Mouse (Mus musculus) adrenal gland, postnatal 14 days (tissue): ENCODE results near the gene Smco3. TPM values are rescaled to one million over a fixed set of nuclear protein-coding genes. Genes with fewer than 3 reads are reported as not detected.

Experiments
- DNase-seq: peaks from one replicate; pipeline ENCODE4 v3.0.0; 2021; ENCODE audit warnings: mixed read lengths
- total RNA-seq: library from RNA; stranded (reverse); gene quantifications from 2 replicates; pipeline ENCODE4 v1.2.3, GENCODE M21; 2021

Gene Smco3
- total RNA-seq, 1 experiment from 2014 or later, result 0.22 TPM

- DNase-seq, result no peak
These were observed 10.6 kb upstream of the Smco3 start for GRCm38 (mm10) chr6:136845706-136846480.

- DNase-seq, result no peak
These were observed 9.7 kb upstream of the Smco3 start for GRCm38 (mm10) chr6:136844903-136845302.

- no peak for DNase-seq
These were observed 2.1 kb upstream of the Smco3 start for GRCm38 (mm10) chr6:136837323-136837722.

- no peak for DNase-seq
These were observed 3.5 kb downstream of the Smco3 start for GRCm38 (mm10) chr6:136831712-136832111.

- DNase-seq, result no peak
These were observed 6.6 kb downstream of the Smco3 start for GRCm38 (mm10) chr6:136828681-136829080.

GRCm38 (mm10) chr6:136827881-136828561 is 7.2 kb downstream of the Smco3 start, which contains the start of gene Wbp11:
Gene Wbp11, minus strand, starts transcription at chr6:136828233.
- DNase-seq, result peak; percentile 97

GRCm38 (mm10) chr6:136827516-136827880 is 7.8 kb downstream of the Smco3 start, which contains the start of gene BC049715:
Gene BC049715, plus strand, starts transcription at chr6:136827626.
- DNase-seq, result no peak

GRCm38 (mm10) chr6:136827116-136827515 is 8.1 kb downstream of the Smco3 start:
- DNase-seq, result no peak

DNA sequence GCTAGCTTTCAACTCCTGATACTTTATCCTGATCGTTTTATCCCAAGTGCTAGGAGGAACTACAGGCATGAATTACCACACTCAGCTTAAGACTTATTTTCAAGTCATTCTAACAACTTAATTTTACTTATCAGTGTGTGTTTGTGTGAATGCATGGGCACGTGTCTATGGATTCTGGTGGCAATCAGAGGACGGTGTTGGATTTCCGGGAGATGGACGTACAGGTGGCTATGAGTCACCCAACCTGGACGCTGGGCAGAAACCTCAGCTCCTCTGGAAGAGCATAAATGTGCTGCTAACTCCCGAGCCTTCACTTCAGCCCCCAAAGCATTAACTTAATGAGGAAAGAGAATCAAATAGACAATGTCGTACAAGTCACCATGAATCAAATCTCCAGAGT is 10.3 kb downstream of the Smco3 start:
- DNase-seq, result no peak

- no peak for DNase-seq
These were observed 14.2 kb downstream of the Smco3 start for GRCm38 (mm10) chr6:136821086-136821485.

DNA sequence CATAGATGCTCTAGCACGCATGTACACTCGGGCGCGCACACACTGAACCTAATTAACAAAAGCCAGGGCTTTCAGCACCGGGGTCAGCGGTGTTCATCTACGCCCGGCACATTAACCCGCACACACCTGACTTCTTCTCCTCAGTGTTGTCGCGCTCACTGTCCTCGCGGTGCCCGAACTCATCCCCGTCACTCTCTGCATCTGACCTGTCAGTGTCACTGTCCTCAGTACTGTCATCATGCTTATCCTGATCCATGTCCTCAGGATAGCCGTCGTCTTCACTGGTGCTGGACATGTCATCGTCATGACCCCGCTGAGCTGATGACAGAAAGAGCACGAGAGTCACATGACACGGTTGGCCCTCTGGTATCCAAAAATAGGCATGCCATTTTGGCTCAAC is 14.9 kb downstream of the Smco3 start:
- no peak for DNase-seq

DNA sequence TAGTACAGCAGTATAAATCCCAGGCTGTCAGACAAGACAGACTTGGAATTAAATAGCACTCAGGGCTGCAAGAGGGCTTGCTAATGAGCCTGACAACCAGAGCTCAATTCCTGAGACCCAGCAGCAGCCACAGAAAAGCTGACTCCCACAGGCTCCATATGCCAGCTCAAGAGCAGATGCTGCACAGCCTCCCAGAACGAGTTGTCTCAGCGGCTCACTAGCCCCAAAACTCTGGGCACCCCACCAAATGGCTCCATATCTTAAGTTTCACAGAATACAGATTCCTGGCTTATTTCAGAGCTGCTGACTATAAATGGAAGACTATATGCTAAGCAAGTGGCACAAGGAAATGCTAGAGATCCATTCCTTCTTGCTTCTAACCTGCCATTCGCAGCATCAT is 17.7 kb downstream of the Smco3 start:
- DNase-seq, result no peak

GRCm38 (mm10) chr6:136816826-136817225 is 18.4 kb downstream of the Smco3 start:
- no peak for DNase-seq

- DNase-seq, result no peak
These were observed 19.9 kb downstream of the Smco3 start for GRCm38 (mm10) chr6:136815381-136815780.

- peak; percentile 57 for DNase-seq
These were observed 22.1 kb downstream of the Smco3 start for GRCm38 (mm10) chr6:136813117-136813516.

DNA sequence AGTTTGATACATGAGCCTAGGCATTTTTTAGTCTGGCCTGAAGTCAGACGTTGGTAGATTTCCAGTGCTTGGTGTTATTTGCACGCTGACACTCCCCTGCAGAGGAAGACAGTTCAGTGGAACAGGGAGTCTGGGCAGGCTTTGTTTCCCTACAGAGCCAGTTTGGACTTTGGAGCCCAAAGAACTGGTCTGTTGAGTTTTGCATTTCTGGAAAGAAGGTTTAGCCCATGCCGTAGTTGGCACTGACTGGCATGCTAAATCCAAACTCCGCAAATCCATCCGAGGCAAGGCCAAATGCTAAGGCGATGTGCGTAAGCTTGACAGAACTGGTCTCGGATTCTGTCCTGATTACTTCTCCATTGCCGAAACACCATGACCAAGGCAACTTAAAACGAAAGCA is 24.1 kb downstream of the Smco3 start:
- no peak for DNase-seq

- no peak for DNase-seq
These were observed 25.6 kb downstream of the Smco3 start for GRCm38 (mm10) chr6:136809673-136810072.

DNA sequence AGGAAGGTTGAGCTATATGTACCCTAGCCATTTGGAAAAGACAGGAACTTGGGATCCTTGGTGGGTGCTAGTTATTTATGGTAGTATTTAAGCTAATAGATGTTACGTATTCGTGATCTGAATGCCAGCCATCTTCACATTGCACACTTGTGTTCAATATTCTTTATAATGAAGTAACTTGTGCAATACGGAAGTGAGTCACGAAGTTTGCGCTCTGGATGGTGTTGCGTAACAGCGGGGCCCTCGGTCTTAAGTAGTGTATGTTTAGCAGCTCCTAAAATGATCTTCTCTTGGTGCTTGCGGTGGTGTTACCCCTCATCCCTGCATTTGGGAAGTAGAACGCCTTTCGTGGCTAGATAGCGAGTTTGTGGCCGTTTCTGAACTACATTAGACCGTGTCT is 26.2 kb downstream of the Smco3 start:
- peak; percentile 74 for DNase-seq

DNA sequence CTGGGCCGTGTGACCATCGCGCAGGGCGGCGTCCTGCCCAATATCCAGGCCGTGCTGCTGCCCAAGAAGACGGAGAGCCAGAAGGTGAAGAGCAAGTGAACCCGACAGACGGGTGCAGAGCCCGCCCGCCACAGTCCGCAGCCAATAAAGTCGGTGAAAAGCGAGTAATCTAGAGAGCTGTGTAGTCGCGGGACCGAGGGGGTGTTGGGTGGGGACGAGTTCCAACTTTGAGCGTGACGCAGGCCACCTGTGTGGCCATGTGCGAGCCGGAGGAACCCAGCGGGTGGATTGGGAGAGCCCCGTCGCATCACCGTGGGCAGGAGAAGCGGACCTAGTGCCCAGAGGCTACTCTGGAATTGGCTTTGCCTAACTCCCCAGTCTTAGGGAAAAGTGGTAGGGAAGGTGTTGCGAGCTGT is 26.6 kb downstream of the Smco3 start:
- peak; percentile 63 for DNase-seq

- peak; percentile 99 for DNase-seq
These were observed 27.2 kb downstream of the Smco3 start, which contains the start of gene H2afj for GRCm38 (mm10) chr6:136808014-136808417. Gene H2afj, plus strand, starts transcription at chr6:136808244.

DNA sequence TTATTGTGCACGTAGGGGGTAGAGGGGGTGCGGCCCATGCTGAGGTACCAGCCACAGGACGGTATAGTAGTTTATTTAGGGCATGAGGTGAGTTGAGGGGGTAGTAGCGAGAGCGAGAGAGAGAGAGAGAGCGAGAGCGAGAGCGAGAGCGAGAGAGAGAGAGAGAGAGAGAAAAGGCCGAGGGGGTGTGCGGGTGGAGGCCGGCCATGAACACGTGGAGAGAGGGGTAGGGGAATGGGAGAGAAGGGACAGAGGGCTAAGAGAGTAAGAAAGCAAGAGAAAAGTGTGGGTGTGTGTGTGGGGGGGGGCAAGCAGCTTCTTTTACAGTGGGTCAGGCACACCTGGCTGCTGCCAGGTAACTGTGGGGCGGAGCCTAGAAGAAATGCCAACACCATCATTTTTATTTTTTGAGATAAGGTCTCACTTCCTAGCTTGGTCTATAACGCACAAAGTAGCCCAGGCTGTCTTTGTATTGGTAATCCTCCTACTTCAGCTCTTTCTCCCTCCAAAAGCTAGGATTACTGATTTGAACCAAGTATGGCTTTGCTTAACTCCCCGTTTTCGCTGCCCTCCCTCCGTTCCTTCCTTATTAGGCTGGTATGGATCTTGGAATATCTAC is 27.7 kb downstream of the Smco3 start:
- DNase-seq, result no peak

DNA sequence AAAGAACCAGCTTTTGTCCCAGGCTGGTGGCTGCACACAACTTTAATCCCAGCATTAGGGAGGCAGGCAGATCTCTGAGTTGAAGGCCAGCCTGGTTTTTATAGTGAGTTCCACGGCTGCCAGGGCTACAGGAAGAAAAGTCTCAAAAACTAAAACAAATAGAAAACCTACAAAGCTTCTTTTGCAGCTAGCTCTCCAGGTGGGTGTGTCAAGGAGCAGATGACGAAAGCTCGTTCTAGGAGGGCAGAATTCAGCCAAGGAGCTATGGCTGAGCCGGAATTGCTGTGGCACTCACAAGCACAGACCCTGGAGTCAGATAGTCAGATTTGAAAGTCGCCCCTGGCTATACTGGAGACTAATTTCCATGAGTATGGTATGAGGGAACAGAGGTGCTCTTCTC is 28.4 kb downstream of the Smco3 start:
- no peak for DNase-seq

DNA sequence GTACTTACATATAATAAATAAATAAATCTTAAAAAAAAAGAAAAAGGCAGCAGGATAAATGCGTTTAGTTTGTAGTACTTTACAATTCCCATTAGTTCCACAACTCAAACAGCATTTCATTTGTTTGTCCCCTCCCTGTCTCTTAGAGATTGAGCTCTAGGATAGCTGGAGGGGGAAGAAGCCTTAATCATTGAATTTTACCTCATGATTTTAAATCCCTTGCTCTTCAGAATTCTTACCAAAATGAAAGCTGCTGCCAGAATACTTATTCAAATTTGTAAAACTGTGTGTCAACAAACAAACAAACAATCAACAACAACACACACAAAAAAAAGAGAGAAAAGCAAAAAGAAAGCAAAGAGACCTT is 29.9 kb downstream of the Smco3 start:
- DNase-seq, result no peak
